Mouse (Mus musculus) hindbrain, embryonic 16.5 days (tissue): ENCODE results near the gene Coro6. TPM values are rescaled to one million over a fixed set of nuclear protein-coding genes. Genes with fewer than 3 reads are reported as not detected.

Source experiments
- ATAC-seq: fragments of 200-750 bp; cut with Nextera tagmentation; 2 replicates; pipeline ENCODE4 v1.8.0; 2017; ENCODE audit warnings: moderate TSS enrichment, moderate library complexity
- H3K27ac ChIP-seq: fragments of 300-500 bp; sonication (generic); 2 replicates; pipeline ENCODE4 v1.5.1; 2014; ENCODE audit warnings: low read depth, mild to moderate bottlenecking, control low read depth, low read length, moderate library complexity
- H3K27me3 ChIP-seq: fragments of 300-500 bp; sonication (generic); replicated peaks from 2 replicates; pipeline ENCODE4 v1.6.1; 2014; ENCODE audit warnings: low read length; ENCODE audit not compliant: control insufficient read depth, insufficient read depth
- H3K36me3 ChIP-seq: fragments of 300-500 bp; sonication (generic); 2 replicates; pipeline ENCODE4 v1.6.1; 2014; ENCODE audit warnings: mild to moderate bottlenecking, low read length, moderate library complexity, mixed read lengths; ENCODE audit not compliant: control insufficient read depth, insufficient read depth
- H3K4me1 ChIP-seq: fragments of 300-500 bp; sonication (generic); 2 replicates; pipeline ENCODE4 v1.6.1; 2014; ENCODE audit warnings: low read depth, low read length; ENCODE audit not compliant: control insufficient read depth, insufficient read depth
- H3K4me2 ChIP-seq: fragments of 300-500 bp; sonication (generic); 2 replicates; pipeline ENCODE4 v1.6.1; 2014; ENCODE audit warnings: mild to moderate bottlenecking, low read length, control low read depth, moderate library complexity
- H3K4me3 ChIP-seq: fragments of 300-500 bp; sonication (generic); 2 replicates; pipeline ENCODE4 v1.5.1; 2014; ENCODE audit warnings: mild to moderate bottlenecking, low read length, control low read depth, moderate library complexity
- H3K9ac ChIP-seq: fragments of 300-500 bp; sonication (generic); 2 replicates; pipeline ENCODE4 v1.6.1; 2014; ENCODE audit warnings: low read depth, mild to moderate bottlenecking, control low read depth, low read length, moderate library complexity
- H3K9me3 ChIP-seq: fragments of 300-500 bp; sonication (generic); 2 replicates; pipeline ENCODE4 v1.6.1; 2014; ENCODE audit warnings: mild to moderate bottlenecking, low read length, moderate library complexity; ENCODE audit not compliant: control insufficient read depth
- WGBS: fragments of 180-500 bp; shearing (Covaris S2); extraction: QIAGEN DNeasy Blood & Tissue Kit; methylation state at CpG from one replicate; pipeline ENCODE4 v1.1.7; 2014; 5-methylcytosine and 5-hydroxymethylcytosine counted together
- polyA plus RNA-seq: library from polyadenylated mRNA; unstranded; fragments of >200 nt; fragmentation: Nextera tagmentation; extraction: Ambion mirVana; gene quantifications from 2 replicates; pipeline ENCODE4 v1.2.1, GENCODE M21; 2015

The Coro6 gene
- polyA plus RNA-seq, 1 experiment from 2014 or later = 1.3 TPM

DNA sequence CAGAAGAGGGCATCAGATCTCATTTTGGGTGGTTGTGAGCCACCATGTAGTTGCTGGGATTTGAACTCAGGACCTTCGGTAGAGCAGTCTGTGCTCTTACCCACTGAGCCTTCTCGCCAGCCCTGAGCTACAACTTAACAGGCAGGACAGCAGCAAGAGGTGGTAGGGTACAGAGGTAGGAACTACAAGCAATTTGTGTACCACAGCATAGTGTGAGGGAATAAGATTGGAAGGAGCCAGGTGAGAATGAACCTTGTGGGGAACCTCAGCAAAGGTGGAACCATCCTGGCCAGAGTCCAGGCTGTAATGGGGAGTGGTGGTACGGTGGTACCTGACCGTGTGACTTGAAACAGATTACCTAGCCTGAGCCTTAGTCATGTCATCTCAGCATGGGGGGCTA lies 39.8 kb downstream of the Coro6 start:
- no peak overlapping the region for H3K9ac ChIP-seq
- H3K4me1 ChIP-seq = peaks cover 30% of the 10 kb centered on the region
- no peaks in the 10 kb centered on the region for H3K27me3 ChIP-seq
- H3K36me3 ChIP-seq = peaks cover 38% of the 10 kb centered on the region
- ATAC-seq = no peak
- no peak overlapping the region for H3K27ac ChIP-seq
- no peak overlapping the region for H3K4me2 ChIP-seq
- H3K4me3 ChIP-seq = no peak overlapping the region
- no peaks in the 10 kb centered on the region for H3K9me3 ChIP-seq
- 97% methylated on average over 4 of the region's 4 CpGs for WGBS

- ATAC-seq = no peak
- no peak overlapping the region for H3K27ac ChIP-seq
- H3K4me2 ChIP-seq = no peak overlapping the region
- WGBS = 83% methylated on average over 6 of the region's 6 CpGs
- peaks cover 25% of the 10 kb centered on the region for H3K4me1 ChIP-seq
- H3K36me3 ChIP-seq = peaks cover 40% of the 10 kb centered on the region
- no peak overlapping the region for H3K4me3 ChIP-seq
- no peaks in the 10 kb centered on the region for H3K9me3 ChIP-seq
- no peak overlapping the region for H3K9ac ChIP-seq
- H3K27me3 ChIP-seq = no peaks in the 10 kb centered on the region
Measured at GRCm38 (mm10) chr11:77502481-77502880, 40.3 kb downstream of the Coro6 start.

DNA sequence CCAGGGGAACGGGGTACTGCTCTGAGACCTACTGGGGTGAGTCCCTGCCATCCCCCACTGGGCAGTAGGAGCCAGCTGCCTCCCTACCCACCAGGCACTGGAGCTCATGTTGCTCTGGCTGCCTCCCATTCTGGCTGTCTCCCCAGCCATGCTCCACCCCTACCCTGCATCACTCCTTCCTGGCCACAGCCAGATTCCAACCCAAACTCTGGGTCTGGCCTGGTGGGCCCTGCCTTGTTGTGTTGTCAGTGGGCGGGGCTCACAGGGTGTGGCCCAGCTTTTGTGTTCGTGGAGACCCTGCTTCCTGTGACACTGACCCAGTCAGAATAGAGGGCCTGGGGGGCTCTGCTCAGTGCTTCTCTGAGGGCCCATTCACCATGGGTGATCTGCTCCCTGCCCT lies 41.3 kb downstream of the Coro6 start:
- Histone ChIP-seq H3K27me3 (no peaks in the 10 kb centered on the region), H3K4me1 (peaks cover 22% of the 10 kb centered on the region), H3K9me3 (no peaks in the 10 kb centered on the region), H3K4me2 (no peak overlapping the region), H3K27ac (no peak overlapping the region), H3K9ac (no peak overlapping the region), H3K36me3 (peaks cover 40% of the 10 kb centered on the region), H3K4me3 (no peak overlapping the region)
- ATAC-seq = no peak
- WGBS = 76% methylated on average over 3 of the region's 3 CpGs

GRCm38 (mm10) chr11:77504377-77504776 lies 42.2 kb downstream of the Coro6 start:
- Histone ChIP-seq H3K27ac (no peak overlapping the region), H3K9me3 (no peaks in the 10 kb centered on the region), H3K9ac (no peak overlapping the region), H3K36me3 (peaks cover 40% of the 10 kb centered on the region), H3K4me2 (no peak overlapping the region), H3K27me3 (no peaks in the 10 kb centered on the region), H3K4me1 (peaks cover 19% of the 10 kb centered on the region), H3K4me3 (no peak overlapping the region)
- WGBS = 95% methylated on average over 19 of the region's 19 CpGs
- ATAC-seq = no peak

- H3K4me1 ChIP-seq = peaks cover 12% of the 10 kb centered on the region
- H3K36me3 ChIP-seq = peaks cover 31% of the 10 kb centered on the region
- H3K4me3 ChIP-seq = no peak overlapping the region
- ATAC-seq = no peak
- WGBS = 91% methylated on average over 22 of the region's 22 CpGs
- no peak overlapping the region for H3K4me2 ChIP-seq
- H3K9ac ChIP-seq = no peak overlapping the region
- H3K27me3 ChIP-seq = no peaks in the 10 kb centered on the region
- no peaks in the 10 kb centered on the region for H3K9me3 ChIP-seq
- H3K27ac ChIP-seq = no peak overlapping the region
Measured at GRCm38 (mm10) chr11:77505291-77505980, 43.2 kb downstream of the Coro6 start.

GRCm38 (mm10) chr11:77506273-77506672 lies 44.1 kb downstream of the Coro6 start:
- H3K4me3 ChIP-seq = no peak overlapping the region
- no peaks in the 10 kb centered on the region for H3K27me3 ChIP-seq
- WGBS = 78% methylated on average over 13 of the region's 14 CpGs
- H3K9me3 ChIP-seq = no peaks in the 10 kb centered on the region
- peaks cover 7% of the 10 kb centered on the region for H3K4me1 ChIP-seq
- peaks cover 27% of the 10 kb centered on the region for H3K36me3 ChIP-seq
- ATAC-seq = no peak
- H3K27ac ChIP-seq = no peak overlapping the region
- no peak overlapping the region for H3K4me2 ChIP-seq
- no peak overlapping the region for H3K9ac ChIP-seq

DNA sequence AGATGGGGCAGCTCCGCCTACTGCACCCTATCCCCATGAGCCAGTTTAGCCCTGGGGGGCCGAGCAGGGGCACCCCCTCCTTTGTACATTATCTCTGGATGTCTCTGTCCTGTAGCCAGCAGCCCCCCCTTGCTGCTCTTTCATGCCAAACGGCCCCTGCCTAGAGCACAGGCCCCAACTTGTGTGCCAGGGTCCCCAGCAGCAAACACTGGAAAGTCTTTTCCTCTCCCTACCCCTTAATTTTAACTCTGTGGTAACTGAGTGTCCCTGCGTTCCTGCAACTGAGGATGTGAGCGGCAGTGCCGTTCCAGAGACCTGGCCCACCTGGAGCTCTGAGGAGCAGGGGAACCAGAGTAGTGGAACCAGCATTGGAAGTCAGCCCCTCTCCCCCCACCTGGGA lies 44.7 kb downstream of the Coro6 start:
- no peaks in the 10 kb centered on the region for H3K27me3 ChIP-seq
- H3K4me1 ChIP-seq = peaks cover 7% of the 10 kb centered on the region
- no peak for ATAC-seq
- no peak overlapping the region for H3K4me2 ChIP-seq
- H3K27ac ChIP-seq = no peak overlapping the region
- H3K36me3 ChIP-seq = peaks cover 27% of the 10 kb centered on the region
- WGBS = 86% methylated on average over 6 of the region's 6 CpGs
- H3K9ac ChIP-seq = no peak overlapping the region
- H3K4me3 ChIP-seq = no peak overlapping the region
- H3K9me3 ChIP-seq = no peaks in the 10 kb centered on the region

GRCm38 (mm10) chr11:77507426-77507825 lies 45.2 kb downstream of the Coro6 start:
- peaks cover 9% of the 10 kb centered on the region for H3K4me1 ChIP-seq
- WGBS = 75% methylated on average over 4 of the region's 4 CpGs
- peaks cover 27% of the 10 kb centered on the region for H3K36me3 ChIP-seq
- no peak overlapping the region for H3K27ac ChIP-seq
- H3K9ac ChIP-seq = no peak overlapping the region
- 0 out of 2 replicates have a peak, but pooled peaks have one; percentile 5 for ATAC-seq
- H3K4me3 ChIP-seq = no peak overlapping the region
- H3K4me2 ChIP-seq = no peak overlapping the region
- H3K27me3 ChIP-seq = no peaks in the 10 kb centered on the region
- H3K9me3 ChIP-seq = no peaks in the 10 kb centered on the region

- Histone ChIP-seq H3K27ac (no peak overlapping the region), H3K4me2 (peak overlapping the region; percentile 68), H3K27me3 (no peaks in the 10 kb centered on the region), H3K36me3 (peaks cover 24% of the 10 kb centered on the region), H3K4me3 (peak overlapping the region; percentile 41), H3K4me1 (peaks cover 11% of the 10 kb centered on the region), H3K9me3 (no peaks in the 10 kb centered on the region), H3K9ac (peak overlapping the region; percentile 54)
- 21% methylated on average over 49 of the region's 49 CpGs for WGBS
- peak; percentile 60 for ATAC-seq
Measured at GRCm38 (mm10) chr11:77508068-77509021, 46.1 kb downstream of the Coro6 start.
